Mouse (Mus musculus): Measurements from ENCODE around the gene 1810010H24Rik. TPM values are rescaled to one million over a fixed set of nuclear protein-coding genes. Genes with fewer than 3 reads are reported as not detected.

1810010H24Rik gene
- 6.3 and 6.4 TPM in 2 replicates for polyA plus RNA-seq (2015; fragmentation: Nextera tagmentation; extraction: Ambion mirVana)

DNA sequence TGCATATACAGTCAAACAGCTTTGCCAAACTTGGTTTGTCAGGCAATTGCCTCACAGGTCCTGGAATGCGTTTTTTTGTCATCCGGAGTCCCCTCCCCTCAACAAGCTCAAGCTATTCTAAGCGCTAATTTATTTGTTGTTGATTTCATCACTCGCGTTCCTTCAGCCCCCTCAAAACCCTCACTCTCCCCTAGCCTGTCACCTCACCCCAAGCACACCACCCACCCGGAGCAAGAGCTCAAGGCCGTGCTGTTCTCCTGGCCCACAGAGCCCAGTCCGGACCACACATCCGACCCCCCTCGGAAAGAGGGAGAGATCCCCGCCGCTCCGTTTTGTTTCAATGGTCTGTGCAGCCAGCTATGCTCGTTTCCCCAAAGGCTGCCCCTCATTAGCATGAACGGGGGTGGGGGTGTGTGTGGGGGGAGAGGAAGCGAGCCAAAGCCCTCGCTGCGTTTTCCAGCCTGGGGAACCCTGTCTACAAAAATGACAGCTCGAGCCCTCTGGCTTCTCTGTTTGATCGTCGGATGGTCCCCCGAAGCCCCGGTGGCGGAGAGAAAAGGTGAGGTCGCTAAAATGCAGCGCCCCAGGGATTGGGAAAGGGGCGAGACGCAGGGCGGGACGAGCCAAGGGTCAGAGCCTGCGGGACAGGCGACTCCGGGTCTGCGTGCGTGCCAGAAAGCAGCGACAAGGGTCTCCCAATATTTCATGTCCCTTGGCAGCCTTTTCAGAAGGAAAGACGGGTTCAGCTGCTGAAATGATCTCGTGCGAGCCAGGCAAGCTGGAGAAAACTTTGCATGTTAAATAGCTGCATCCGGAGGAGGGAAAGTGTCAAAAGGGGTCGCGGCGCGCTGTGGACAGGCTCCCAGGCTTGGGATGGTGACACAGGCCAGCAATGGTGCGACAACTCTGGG is at the start of gene 1810010H24Rik:
Gene 1810010H24Rik, plus strand, starts transcription at position 271 of the 911 bp plus-strand sequence.

DNA sequence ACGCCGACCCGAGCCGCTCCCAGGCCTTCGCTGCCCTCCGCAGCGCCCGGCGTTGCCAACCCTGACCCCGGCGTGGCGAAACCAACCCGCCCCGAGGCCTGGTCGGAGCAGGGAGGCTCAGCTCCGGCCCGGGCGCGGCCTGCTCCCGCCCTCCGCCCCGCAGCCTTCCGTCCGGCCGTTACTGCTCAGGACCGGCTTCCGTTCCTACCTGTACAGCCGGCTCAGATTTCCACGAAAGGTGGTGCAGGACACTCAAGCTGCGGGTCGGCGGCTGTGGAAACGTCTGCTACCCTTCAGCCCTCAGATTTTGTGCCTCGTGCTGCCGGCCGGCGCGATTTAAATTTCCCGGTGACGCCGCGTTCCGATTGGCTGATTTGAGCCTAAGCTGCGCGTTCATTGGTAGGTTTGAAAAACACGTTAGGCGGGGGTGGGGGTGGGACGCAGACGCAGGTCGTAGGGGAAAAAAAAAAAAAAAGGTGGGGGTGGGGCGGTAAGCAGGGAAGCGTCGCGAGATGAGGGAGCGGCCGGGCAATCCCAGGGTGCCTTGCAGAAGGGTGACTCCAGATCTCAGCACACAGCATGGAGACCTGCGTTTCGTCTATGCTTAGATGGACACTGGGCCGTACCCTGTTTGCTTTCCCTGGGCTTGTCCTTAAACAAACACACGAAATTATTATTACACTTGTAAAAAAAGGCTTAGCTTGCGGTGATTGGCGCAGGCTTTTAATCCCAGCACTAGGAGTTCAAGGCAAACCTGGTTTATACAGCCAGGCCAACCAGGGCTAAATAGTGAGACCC is 26.1 kb upstream of the 1810010H24Rik start, which contains the start of gene Kpna2:
Gene Kpna2, minus strand, starts transcription at position 391 of the 798 bp plus-strand sequence.

Other genes with a start within 250 kb of the 1810010H24Rik start
- 11.6 and 11.8 TPM in 2 replicates for gene Polg2, start 246.1 kb upstream of the 1810010H24Rik start, polyA plus RNA-seq (2015; fragmentation: Nextera tagmentation; extraction: Ambion mirVana)
- gene Ddx5, start 236.5 kb upstream of the 1810010H24Rik start, polyA plus RNA-seq (2015; fragmentation: Nextera tagmentation; extraction: Ambion mirVana), result 143 and 145 TPM in 2 replicates
- gene Cep95, start 236.4 kb upstream of the 1810010H24Rik start, polyA plus RNA-seq (2015; fragmentation: Nextera tagmentation; extraction: Ambion mirVana), result 9.9 and 10.0 TPM in 2 replicates
- 5.8 and 6.1 TPM in 2 replicates for gene Smurf2, start 105.0 kb upstream of the 1810010H24Rik start, polyA plus RNA-seq (2015; fragmentation: Nextera tagmentation; extraction: Ambion mirVana)
- gene Kpna2, start 26.1 kb upstream of the 1810010H24Rik start, polyA plus RNA-seq (2015; fragmentation: Nextera tagmentation; extraction: Ambion mirVana), result 45.0 and 53.4 TPM in 2 replicates
- gene Bptf, start 106.4 kb downstream of the 1810010H24Rik start, polyA plus RNA-seq (2015; fragmentation: Nextera tagmentation; extraction: Ambion mirVana), result 11.9 and 14.5 TPM in 2 replicates
- gene Nol11, start 163.7 kb downstream of the 1810010H24Rik start, polyA plus RNA-seq (2015; fragmentation: Nextera tagmentation; extraction: Ambion mirVana), result 17.4 and 18.8 TPM in 2 replicates

Measured in skeletal muscle tissue, postnatal 0 days (tissue).